Mouse (Mus musculus) urinary bladder, adult 2 months (tissue): ENCODE results near the gene Tmem131. TPM values are rescaled to one million over a fixed set of nuclear protein-coding genes. Genes with fewer than 3 reads are reported as not detected.

Experiments
- DNase-seq: peaks from one replicate; pipeline ENCODE4 v3.0.0; 2022; ENCODE audit warnings: low spot score
- polyA plus RNA-seq: library from polyadenylated mRNA; depleted of rRNA; stranded (reverse); fragments of >200 nt; gene quantifications from 2 replicates; pipeline ENCODE4 v1.2.3, GENCODE M21; 2012

Gene Tmem131
- polyA plus RNA-seq, 1 experiment = 15.0 TPM

GRCm38 (mm10) chr1:36782476-36782875 lies 161.0 kb downstream of the Tmem131 start:
- no peak for DNase-seq

DNA sequence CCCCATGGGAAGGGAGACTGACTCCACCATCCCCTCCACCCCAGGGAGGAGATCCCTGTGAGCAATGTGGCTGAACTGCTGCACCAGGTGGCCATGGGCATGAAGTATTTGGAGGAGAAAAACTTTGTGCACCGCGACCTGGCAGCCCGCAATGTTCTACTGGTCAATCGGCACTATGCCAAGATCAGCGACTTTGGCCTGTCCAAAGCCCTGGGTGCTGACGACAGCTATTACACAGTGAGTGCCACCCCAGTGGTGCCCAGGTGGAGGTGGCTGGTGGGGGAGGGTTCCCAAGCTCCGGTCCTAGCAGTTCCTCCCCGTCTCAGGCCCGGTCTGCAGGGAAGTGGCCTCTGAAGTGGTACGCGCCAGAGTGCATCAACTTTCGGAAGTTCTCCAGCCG lies 162.7 kb downstream of the Tmem131 start:
- DNase-seq = no peak

DNA sequence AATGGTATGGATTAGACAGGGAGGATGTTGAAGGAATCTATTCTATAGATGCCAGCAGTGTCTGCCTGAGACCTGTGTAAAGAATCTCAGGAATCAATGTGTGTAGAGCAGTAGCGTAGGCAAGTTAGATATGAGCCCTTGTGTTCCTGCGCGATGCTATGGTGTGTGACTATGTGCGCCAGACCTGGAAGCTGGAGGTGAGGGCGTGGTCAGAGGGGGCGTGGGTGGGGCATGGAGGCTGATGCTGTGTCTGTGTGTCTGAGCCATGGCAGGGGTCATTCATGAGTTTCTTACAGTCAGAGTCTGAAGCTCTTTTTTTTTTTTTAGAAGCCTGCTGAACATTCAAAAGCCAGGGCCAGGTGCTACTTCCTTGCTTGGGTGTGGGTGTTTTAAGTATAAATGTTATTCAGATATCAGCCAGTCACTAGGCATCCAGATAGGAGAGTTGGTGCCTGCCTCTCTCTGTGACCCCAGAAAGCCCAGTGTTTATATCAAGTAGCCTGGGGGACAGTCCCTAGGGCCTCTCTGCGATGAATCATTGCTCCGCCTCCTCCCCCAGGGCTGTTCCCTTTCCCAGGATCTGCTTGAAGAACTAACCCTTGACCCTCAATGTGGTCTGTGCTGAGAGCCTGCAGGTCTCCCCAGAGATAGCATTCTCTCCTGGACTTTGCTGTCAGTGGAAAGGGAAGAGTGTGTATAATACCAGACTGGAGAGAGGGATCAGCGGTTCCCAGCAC lies 171.1 kb downstream of the Tmem131 start:
- no peak for DNase-seq

DNA sequence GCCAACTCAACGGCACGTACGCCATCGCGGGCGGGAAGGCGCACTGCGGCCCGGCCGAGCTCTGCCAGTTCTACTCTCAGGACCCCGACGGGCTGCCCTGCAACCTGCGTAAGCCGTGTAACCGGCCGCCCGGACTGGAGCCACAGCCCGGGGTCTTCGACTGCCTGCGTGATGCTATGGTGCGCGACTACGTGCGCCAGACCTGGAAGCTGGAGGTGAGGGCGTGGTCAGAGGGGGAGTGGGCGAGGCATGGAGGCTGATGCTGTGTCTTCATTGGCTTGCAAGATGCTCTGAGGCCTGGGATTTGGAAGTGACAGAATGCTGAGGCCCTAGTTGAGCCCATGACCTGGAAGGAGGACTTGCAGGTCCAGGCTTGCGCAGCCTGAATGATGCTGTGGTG lies 172.5 kb downstream of the Tmem131 start:
- no peak for DNase-seq

GRCm38 (mm10) chr1:36769951-36770350 lies 173.5 kb downstream of the Tmem131 start:
- no peak for DNase-seq

GRCm38 (mm10) chr1:36768786-36769185 lies 174.7 kb downstream of the Tmem131 start:
- DNase-seq = no peak

DNA sequence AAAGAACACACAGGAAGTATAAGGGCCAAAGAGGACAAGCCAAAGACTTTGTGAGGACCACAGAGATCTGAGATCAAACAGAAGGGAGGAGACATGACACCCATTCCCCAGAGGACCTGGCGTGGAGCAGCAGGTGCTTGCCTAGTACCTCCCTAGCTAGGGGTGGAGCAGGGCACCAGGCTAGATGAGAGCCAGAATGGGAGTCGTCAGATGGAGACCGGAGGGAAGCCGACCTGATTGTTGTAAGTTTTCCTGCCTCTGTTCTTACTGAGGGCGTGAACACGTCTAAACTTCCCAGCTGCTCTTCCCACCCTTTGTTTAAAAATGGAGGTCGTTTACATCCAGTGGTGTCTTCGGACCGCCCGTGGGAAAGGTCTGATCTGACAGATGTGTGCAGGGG lies 176.1 kb downstream of the Tmem131 start:
- no peak for DNase-seq

GRCm38 (mm10) chr1:36766431-36767205 lies 176.8 kb downstream of the Tmem131 start:
- DNase-seq = no peak

GRCm38 (mm10) chr1:36761568-36761967 lies 181.9 kb downstream of the Tmem131 start, which contains the start of gene Zap70:
Gene Zap70 (plus strand): TSS chr1:36761798.
- DNase-seq = no peak

- DNase-seq = no peak
Measured at GRCm38 (mm10) chr1:36761061-36761460, 182.4 kb downstream of the Tmem131 start.

DNA sequence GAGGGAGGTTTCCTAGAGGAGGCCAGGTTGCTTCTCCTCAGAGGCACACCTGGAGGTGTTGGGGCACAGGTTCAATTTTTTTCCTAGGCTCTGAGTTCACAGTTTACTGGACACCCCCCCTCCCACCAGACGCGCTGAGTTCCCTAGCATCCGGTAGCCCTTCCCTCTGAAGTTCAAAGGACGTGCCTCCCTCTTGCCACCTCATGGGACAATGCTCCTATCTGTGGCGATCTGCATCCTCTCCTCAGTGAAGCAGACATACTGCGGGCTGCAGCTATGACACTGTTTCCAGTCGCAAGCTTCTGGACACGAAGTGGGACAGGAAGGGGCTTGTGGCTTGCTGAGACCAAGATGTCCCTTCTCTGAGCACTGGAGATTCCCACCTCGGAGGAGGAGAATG lies 183.1 kb downstream of the Tmem131 start:
- no peak for DNase-seq

DNA sequence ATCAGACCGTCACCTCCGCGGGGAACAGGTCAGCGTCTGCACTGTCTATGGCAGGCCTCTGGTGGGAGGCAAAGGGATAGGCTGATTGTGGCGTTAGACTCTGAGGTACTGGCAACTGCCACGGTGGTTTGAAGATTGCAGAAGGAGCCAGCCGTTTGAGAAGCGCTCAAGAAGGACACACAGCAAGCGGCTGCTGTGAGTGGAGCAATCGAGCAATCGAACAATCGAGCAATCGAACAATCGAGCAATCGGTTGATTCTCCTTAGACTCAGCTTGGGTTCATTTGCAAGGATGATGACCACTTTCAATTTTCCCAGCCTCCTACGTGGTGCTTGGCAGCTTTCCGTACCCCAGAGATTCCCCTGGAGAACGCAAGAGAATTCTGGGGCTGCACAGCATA lies 184.4 kb downstream of the Tmem131 start:
- DNase-seq = no peak

- DNase-seq = no peak
Measured at GRCm38 (mm10) chr1:36758553-36758952, 184.9 kb downstream of the Tmem131 start.

DNA sequence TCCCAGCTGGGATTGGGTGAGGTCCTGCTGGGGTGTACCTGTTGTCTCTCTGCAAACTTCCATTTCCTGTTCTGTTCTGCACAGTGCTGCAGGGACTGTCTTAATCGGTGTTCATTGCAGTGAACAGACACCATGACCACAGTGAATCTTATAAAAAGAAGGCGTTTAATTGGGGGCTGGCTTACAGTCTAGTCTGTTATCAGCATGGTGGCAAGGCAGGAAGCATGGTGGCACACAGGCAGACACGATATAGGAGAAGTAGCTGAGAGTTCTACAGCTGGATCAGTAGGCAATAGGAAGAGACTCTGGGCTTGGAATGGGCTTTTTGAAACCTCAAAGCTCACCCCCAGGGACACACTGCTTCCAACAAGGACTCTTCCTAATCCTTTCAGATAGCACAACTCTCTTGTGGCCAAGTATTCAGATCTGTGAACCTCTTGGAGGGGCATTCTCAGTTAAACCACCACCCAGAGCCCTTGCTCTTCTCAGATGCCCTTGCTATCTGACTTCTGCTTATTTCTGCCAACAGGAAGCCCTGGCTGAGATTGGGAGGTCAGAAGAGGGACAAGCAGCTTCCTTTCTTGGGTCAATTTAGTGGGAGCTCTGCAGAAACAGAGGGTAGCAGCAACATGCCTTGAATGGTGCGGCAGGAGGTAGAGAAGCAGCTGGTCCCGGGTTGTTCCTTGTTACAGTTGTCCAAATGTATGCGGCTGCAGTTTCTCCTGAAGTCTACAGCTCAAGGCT lies 189.4 kb downstream of the Tmem131 start:
- DNase-seq = no peak

- DNase-seq = no peak
Measured at GRCm38 (mm10) chr1:36746452-36746851, 197.0 kb downstream of the Tmem131 start.

DNA sequence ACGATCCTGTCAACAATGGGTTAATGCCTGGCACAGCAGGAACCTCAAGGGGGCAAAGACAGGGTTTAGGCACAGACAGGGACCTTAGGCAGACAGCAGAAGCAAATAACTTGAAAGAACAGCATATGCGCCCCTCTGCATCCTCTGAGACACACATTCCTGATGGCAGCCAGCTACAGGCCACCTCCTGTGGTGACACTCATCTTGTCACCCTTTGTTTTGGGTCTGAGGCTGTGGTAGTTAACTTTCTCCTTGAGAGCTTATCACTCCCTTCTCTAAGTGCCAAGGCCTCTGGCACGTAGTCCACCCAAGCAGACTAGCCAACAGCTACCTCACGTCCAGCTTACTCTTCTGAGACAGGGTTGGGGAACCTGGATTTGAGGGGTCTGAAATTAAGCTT lies 197.8 kb downstream of the Tmem131 start:
- no peak for DNase-seq

- DNase-seq = peak; percentile 38
Measured at GRCm38 (mm10) chr1:36744268-36744944, 199.1 kb downstream of the Tmem131 start.

DNA sequence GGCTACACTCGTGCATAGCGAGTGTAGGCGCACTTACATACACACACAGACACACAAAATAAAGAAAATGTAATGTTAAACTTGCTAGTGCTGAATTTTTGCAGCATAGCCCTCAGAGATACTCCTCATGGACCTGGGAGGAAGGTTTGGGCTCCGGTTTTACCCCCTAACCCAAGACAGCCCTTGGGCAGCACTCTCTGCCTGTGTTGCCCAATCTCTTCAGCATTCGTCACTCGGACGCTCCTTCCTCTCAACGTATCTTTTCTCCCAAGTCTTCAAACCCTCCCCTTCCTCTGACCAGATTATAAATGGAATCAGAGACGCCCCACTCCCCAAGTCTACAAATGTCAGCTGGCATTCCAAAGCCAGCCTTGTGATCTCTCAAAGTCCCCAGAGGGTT lies 200.4 kb downstream of the Tmem131 start:
- DNase-seq = no peak
